Mouse (Mus musculus): ENCODE results near the gene Fbxw11. TPM values are rescaled to one million over a fixed set of nuclear protein-coding genes. Genes with fewer than 3 reads are reported as not detected.
"Not testable (repeated sequence)": the region's sequence is repeated elsewhere in the genome, so short reads cannot be mapped to it uniquely, and the experiment has no call there.

Gene Fbxw11
- polyA plus RNA-seq, 1 experiment from 2014 or later = 65.7 TPM

GRCm38 (mm10) chr11:32650236-32650749, 7.8 kb downstream of the Fbxw11 start:
- H3K36me3 ChIP-seq = no peaks in the 10 kb centered on the region
- no peaks in the 10 kb centered on the region for H3K27me3 ChIP-seq (replicated peaks)
- peak overlapping the region; percentile 2; the same call in 1 of the 2 replicates for H3K27ac ChIP-seq
- no peak overlapping the region for H3K4me3 ChIP-seq (replicated peaks)
- no peaks in the 10 kb centered on the region for H3K9me3 ChIP-seq
- peaks cover 6% of the 10 kb centered on the region for H3K4me1 ChIP-seq (replicated peaks)
- no peak overlapping the region for H3K9ac ChIP-seq
- H3K4me2 ChIP-seq (replicated peaks) = no peak overlapping the region
- ATAC-seq = no peak

GRCm38 (mm10) chr11:32650893-32651590, 8.5 kb downstream of the Fbxw11 start:
- Histone ChIP-seq H3K27ac (0 out of 2 replicates have a peak overlapping the region, but pooled peaks have one; percentile 24), H3K4me2 (replicated peaks) (0 out of 2 replicates have a peak overlapping the region, but pooled peaks have one; percentile 10)
- 0 out of 2 replicates have a peak, but pooled peaks have one; percentile 32 for ATAC-seq

DNA sequence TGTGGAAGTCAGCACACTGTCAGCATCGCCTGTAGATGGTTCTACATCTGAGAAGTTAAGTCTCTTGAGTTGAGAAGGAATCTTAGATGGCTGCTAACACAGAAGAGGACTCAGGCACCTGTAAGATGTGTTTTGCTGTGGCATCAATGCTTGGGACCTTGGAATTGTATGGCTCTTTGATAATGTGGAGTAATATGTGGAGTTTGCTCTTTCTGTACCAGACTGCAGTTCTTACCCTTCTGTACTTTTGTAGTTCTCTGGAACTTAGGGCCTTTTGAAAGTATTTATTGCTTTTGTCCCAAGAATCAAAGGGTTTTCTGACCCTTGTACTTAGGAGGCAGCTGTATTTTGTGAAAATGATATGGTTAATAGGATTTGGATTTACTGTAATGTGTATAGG, 9.2 kb downstream of the Fbxw11 start:
- no peaks in the 10 kb centered on the region for H3K9me3 ChIP-seq
- ATAC-seq = peak; percentile 52
- 68% methylated on average over 1 of the region's 1 CpGs for WGBS

More at GRCm38 (mm10) chr11:32650893-32651590, 8.5 kb downstream of the Fbxw11 start:
- Histone ChIP-seq H3K36me3 (no peaks in the 10 kb centered on the region), H3K4me1 (replicated peaks) (peaks cover 6% of the 10 kb centered on the region), H3K27me3 (replicated peaks) (no peaks in the 10 kb centered on the region), H3K4me3 (replicated peaks) (no peak overlapping the region), H3K9me3 (no peaks in the 10 kb centered on the region), H3K9ac (no peak overlapping the region)
- whole genome bisulfite sequencing = 75% methylated on average over 7 of the region's 7 CpGs

GRCm38 (mm10) chr11:32662082-32662656, 19.6 kb downstream of the Fbxw11 start:
- Histone ChIP-seq H3K36me3 (no peaks in the 10 kb centered on the region), H3K4me2 (replicated peaks) (no peak overlapping the region), H3K9me3 (no peaks in the 10 kb centered on the region), H3K4me1 (replicated peaks) (peaks cover 3% of the 10 kb centered on the region; the same call in 1 of the 2 replicates), H3K27me3 (replicated peaks) (no peaks in the 10 kb centered on the region), H3K27ac (no peak overlapping the region), H3K4me3 (replicated peaks) (no peak overlapping the region), H3K9ac (no peak overlapping the region)
- no peak for ATAC-seq
- WGBS = 89% methylated on average over 1 of the region's 1 CpGs

More for the DNA sequence above, 9.2 kb downstream of the Fbxw11 start:
- H3K36me3 ChIP-seq = no peaks in the 10 kb centered on the region
- no peak overlapping the region for H3K4me2 ChIP-seq (replicated peaks)
- no peaks in the 10 kb centered on the region for H3K27me3 ChIP-seq (replicated peaks)
- no peak overlapping the region for H3K4me3 ChIP-seq (replicated peaks)
- H3K9ac ChIP-seq = no peak overlapping the region
- peaks cover 6% of the 10 kb centered on the region for H3K4me1 ChIP-seq (replicated peaks)
- H3K27ac ChIP-seq = 0 out of 2 replicates have a peak overlapping the region, but pooled peaks have one; percentile 24

- Histone ChIP-seq H3K36me3 (no peaks in the 10 kb centered on the region), H3K9me3 (no peaks in the 10 kb centered on the region), H3K9ac (no peak overlapping the region), H3K4me1 (replicated peaks) (peaks cover 3% of the 10 kb centered on the region; the same call in 1 of the 2 replicates), H3K4me2 (replicated peaks) (no peak overlapping the region), H3K27ac (no peak overlapping the region), H3K4me3 (replicated peaks) (no peak overlapping the region), H3K27me3 (replicated peaks) (no peaks in the 10 kb centered on the region)
- 87% methylated on average over 3 of the region's 3 CpGs for WGBS
- ATAC-seq = no peak
Measured at GRCm38 (mm10) chr11:32665639-32666038, 23.1 kb downstream of the Fbxw11 start.

- no peak overlapping the region for H3K27ac ChIP-seq
- no peak for ATAC-seq
- H3K9ac ChIP-seq = no peak overlapping the region
- no peaks in the 10 kb centered on the region for H3K9me3 ChIP-seq
- H3K27me3 ChIP-seq (replicated peaks) = no peaks in the 10 kb centered on the region
- H3K4me2 ChIP-seq (replicated peaks) = no peak overlapping the region
- H3K4me1 ChIP-seq (replicated peaks) = peaks cover 3% of the 10 kb centered on the region; the same call in 1 of the 2 replicates
- no peak overlapping the region for H3K4me3 ChIP-seq (replicated peaks)
- H3K36me3 ChIP-seq = no peaks in the 10 kb centered on the region
Measured at GRCm38 (mm10) chr11:32666983-32667382, 24.5 kb downstream of the Fbxw11 start.

DNA sequence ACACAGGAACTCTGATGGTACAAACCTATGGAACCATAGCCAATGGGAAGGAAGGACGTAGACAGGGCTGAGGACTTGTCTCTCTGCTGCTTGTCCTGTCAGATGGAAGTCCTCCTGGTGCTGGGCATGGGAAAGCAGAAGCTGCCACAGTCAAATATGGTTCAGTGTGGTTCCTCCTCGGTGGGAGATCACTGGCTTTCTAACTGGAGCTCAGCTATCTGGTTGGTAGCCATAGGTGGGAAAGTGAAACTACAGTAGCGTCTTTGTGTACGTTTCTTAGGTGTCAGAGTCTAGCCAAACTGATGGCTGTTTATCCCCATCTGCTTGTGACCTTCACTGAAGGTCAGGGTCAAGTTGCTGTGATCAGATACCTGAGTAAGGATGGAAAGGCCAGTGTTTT, 29.0 kb downstream of the Fbxw11 start:
- 82% methylated on average over 4 of the region's 4 CpGs for WGBS
- H3K27me3 ChIP-seq (replicated peaks) = no peaks in the 10 kb centered on the region
- ATAC-seq = no peak
- H3K4me3 ChIP-seq (replicated peaks) = no peak overlapping the region
- no peaks in the 10 kb centered on the region for H3K9me3 ChIP-seq
- no peak overlapping the region for H3K9ac ChIP-seq
- no peak overlapping the region for H3K27ac ChIP-seq
- H3K36me3 ChIP-seq = no peaks in the 10 kb centered on the region
- no peak overlapping the region for H3K4me2 ChIP-seq (replicated peaks)
- no peaks in the 10 kb centered on the region for H3K4me1 ChIP-seq (replicated peaks)

- H3K4me2 ChIP-seq (replicated peaks) = no peak overlapping the region
- no peak overlapping the region for H3K27ac ChIP-seq
- 63% methylated on average over 3 of the region's 3 CpGs for WGBS
- H3K9ac ChIP-seq = no peak overlapping the region
- no peak for ATAC-seq
- peaks cover 29% of the 10 kb centered on the region for H3K4me1 ChIP-seq (replicated peaks)
- H3K9me3 ChIP-seq = no peaks in the 10 kb centered on the region
- H3K4me3 ChIP-seq (replicated peaks) = no peak overlapping the region
- no peaks in the 10 kb centered on the region for H3K27me3 ChIP-seq (replicated peaks)
- no peaks in the 10 kb centered on the region for H3K36me3 ChIP-seq
Measured at GRCm38 (mm10) chr11:32676777-32677176, 34.3 kb downstream of the Fbxw11 start.

- no peak for ATAC-seq
- H3K36me3 ChIP-seq = no peaks in the 10 kb centered on the region
- peaks cover 29% of the 10 kb centered on the region for H3K4me1 ChIP-seq (replicated peaks)
- H3K4me2 ChIP-seq (replicated peaks) = no peak overlapping the region
- no peak overlapping the region for H3K27ac ChIP-seq
- H3K9ac ChIP-seq = no peak overlapping the region
- WGBS = 79% methylated on average over 1 of the region's 1 CpGs
- no peaks in the 10 kb centered on the region for H3K9me3 ChIP-seq
- no peaks in the 10 kb centered on the region for H3K27me3 ChIP-seq (replicated peaks)
- no peak overlapping the region for H3K4me3 ChIP-seq (replicated peaks)
Measured at GRCm38 (mm10) chr11:32677811-32678210, 35.3 kb downstream of the Fbxw11 start.

DNA sequence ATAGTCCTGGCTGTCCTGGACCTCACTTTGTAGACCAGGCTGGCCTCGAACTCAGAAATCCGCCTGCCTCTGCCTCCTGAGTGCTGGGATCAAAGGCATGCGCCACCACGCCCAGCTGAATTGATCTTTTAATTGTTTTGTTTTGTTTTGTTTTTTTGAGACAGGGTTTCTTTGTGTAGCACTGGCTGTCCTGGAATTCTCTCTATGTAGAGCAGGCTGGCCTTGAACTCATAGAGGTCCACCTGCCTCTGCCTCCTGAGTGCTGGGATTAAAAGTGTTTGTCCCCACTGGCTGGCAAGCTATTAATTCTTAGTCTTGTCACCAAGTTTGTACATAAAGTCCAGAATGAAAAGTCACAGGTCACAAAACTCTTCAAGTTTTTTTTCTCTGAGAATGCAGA, 36.6 kb downstream of the Fbxw11 start:
- H3K27ac ChIP-seq; H3K4me2 ChIP-seq (replicated peaks); H3K27me3 ChIP-seq (replicated peaks); H3K36me3 ChIP-seq; ATAC-seq; H3K9me3 ChIP-seq; H3K4me3 ChIP-seq (replicated peaks); H3K9ac ChIP-seq: not testable (repeated sequence)
- WGBS = 97% methylated on average over 4 of the region's 4 CpGs
- H3K4me1 ChIP-seq (replicated peaks) = peaks cover 33% of the 10 kb centered on the region

- H3K36me3 ChIP-seq = no peaks in the 10 kb centered on the region
- 0 out of 2 replicates have a peak, but pooled peaks have one; percentile 37 for ATAC-seq
- H3K4me2 ChIP-seq (replicated peaks) = no peak overlapping the region
- H3K4me1 ChIP-seq (replicated peaks) = peaks cover 36% of the 10 kb centered on the region
- WGBS = 63% methylated on average over 4 of the region's 4 CpGs
- 0 out of 2 replicates have a peak overlapping the region, but pooled peaks have one; percentile 13 for H3K27ac ChIP-seq
- H3K4me3 ChIP-seq (replicated peaks) = no peak overlapping the region
- no peaks in the 10 kb centered on the region for H3K9me3 ChIP-seq
- H3K27me3 ChIP-seq (replicated peaks) = no peaks in the 10 kb centered on the region
- no peak overlapping the region for H3K9ac ChIP-seq
Measured at GRCm38 (mm10) chr11:32680014-32680413, 37.5 kb downstream of the Fbxw11 start.

GRCm38 (mm10) chr11:32681192-32681795, 38.8 kb downstream of the Fbxw11 start:
- H3K9ac ChIP-seq = no peak overlapping the region
- H3K36me3 ChIP-seq = no peaks in the 10 kb centered on the region
- ATAC-seq = no peak
- no peak overlapping the region for H3K4me2 ChIP-seq (replicated peaks)
- peaks cover 36% of the 10 kb centered on the region for H3K4me1 ChIP-seq (replicated peaks)
- no peaks in the 10 kb centered on the region for H3K9me3 ChIP-seq
- no peak overlapping the region for H3K27ac ChIP-seq
- no peak overlapping the region for H3K4me3 ChIP-seq (replicated peaks)
- no peaks in the 10 kb centered on the region for H3K27me3 ChIP-seq (replicated peaks)
- WGBS = 61% methylated on average over 3 of the region's 3 CpGs
